Mouse (Mus musculus): ENCODE results near the gene Pakap. TPM values are rescaled to one million over a fixed set of nuclear protein-coding genes. Genes with fewer than 3 reads are reported as not detected.

The Pakap gene
- polyA plus RNA-seq, 1 experiment from 2014 or later: 25.4 TPM

- Histone ChIP-seq H3K27ac (replicated peaks; ENCODE audit: low read depth, low read length) (peak overlapping the region; percentile 84), H3K4me3 (ENCODE audit: low read depth, low read length) (no peak overlapping the region), H3K27me3 (replicated peaks; ENCODE audit: control insufficient read depth, insufficient read depth, low read length) (no peaks in the 10 kb centered on the region), H3K36me3 (ENCODE audit: control insufficient read depth, insufficient read depth, low read length) (no peaks in the 10 kb centered on the region), H3K9me3 (ENCODE audit: control insufficient read depth, low read length) (no peaks in the 10 kb centered on the region), H3K4me1 (ENCODE audit: control insufficient read depth, insufficient read depth, low read length) (peaks cover 34% of the 10 kb centered on the region), H3K4me2 (ENCODE audit: low read depth, low read length) (peak overlapping the region; percentile 42), H3K9ac (ENCODE audit: low read depth, low read length) (peak overlapping the region; percentile 45; the same call in 1 of the 2 replicates)
- peak; percentile 67 for ATAC-seq (ENCODE audit: low read depth)
- 13% methylated on average over 11 of the region's 11 CpGs for WGBS
- peak; percentile 56 for DNase-seq (ENCODE audit: low spot score)
Measured at GRCm38 (mm10) chr4:57821556-57822356, 253.8 kb downstream of the Pakap start.

- Histone ChIP-seq H3K27me3 (replicated peaks; ENCODE audit: control insufficient read depth, insufficient read depth, low read length) (no peaks in the 10 kb centered on the region), H3K4me1 (ENCODE audit: control insufficient read depth, insufficient read depth, low read length) (peaks cover 34% of the 10 kb centered on the region), H3K4me3 (ENCODE audit: low read depth, low read length) (no peak overlapping the region), H3K4me2 (ENCODE audit: low read depth, low read length) (no peak overlapping the region), H3K9me3 (ENCODE audit: control insufficient read depth, low read length) (no peaks in the 10 kb centered on the region), H3K9ac (ENCODE audit: low read depth, low read length) (no peak overlapping the region), H3K27ac (replicated peaks; ENCODE audit: low read depth, low read length) (no peak overlapping the region), H3K36me3 (ENCODE audit: control insufficient read depth, insufficient read depth, low read length) (no peaks in the 10 kb centered on the region)
- DNase-seq (ENCODE audit: low spot score) (no peak), ATAC-seq (ENCODE audit: low read depth) (no peak)
- WGBS: 82% methylated on average over 5 of the region's 5 CpGs
Measured at GRCm38 (mm10) chr4:57822641-57823040, 254.7 kb downstream of the Pakap start.

GRCm38 (mm10) chr4:57824626-57825240, 256.8 kb downstream of the Pakap start:
- Histone ChIP-seq H3K27me3 (replicated peaks; ENCODE audit: control insufficient read depth, insufficient read depth, low read length) (no peaks in the 10 kb centered on the region), H3K9me3 (ENCODE audit: control insufficient read depth, low read length) (no peaks in the 10 kb centered on the region), H3K36me3 (ENCODE audit: control insufficient read depth, insufficient read depth, low read length) (no peaks in the 10 kb centered on the region), H3K4me3 (ENCODE audit: low read depth, low read length) (no peak overlapping the region), H3K4me1 (ENCODE audit: control insufficient read depth, insufficient read depth, low read length) (peaks cover 34% of the 10 kb centered on the region), H3K27ac (replicated peaks; ENCODE audit: low read depth, low read length) (no peak overlapping the region), H3K4me2 (ENCODE audit: low read depth, low read length) (no peak overlapping the region), H3K9ac (ENCODE audit: low read depth, low read length) (no peak overlapping the region)
- 31% methylated on average over 8 of the region's 8 CpGs for WGBS
- DNase-seq (ENCODE audit: low spot score) (peak; percentile 66), ATAC-seq (ENCODE audit: low read depth) (peak; percentile 68)

DNA sequence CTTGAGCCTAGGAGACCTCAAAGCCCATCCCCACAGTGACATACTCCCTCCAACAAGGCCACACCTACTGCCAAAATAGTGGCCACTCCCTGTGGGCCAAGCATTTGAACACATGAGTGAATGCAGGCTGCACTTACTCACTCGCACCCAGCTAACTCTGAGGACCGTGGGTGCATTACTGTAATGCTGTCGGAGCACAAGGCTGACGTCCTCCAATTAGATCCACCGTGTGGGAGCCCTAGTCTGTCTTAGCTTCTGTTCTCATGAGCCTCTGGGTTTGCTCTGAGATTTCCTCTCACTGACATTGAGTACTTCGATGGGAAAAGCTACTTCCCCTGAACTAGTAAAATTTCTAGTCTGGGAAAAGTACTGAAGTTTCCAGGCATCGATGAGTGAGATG, 258.3 kb downstream of the Pakap start:
- H3K9ac ChIP-seq (ENCODE audit: low read depth, low read length): no peak overlapping the region
- no peaks in the 10 kb centered on the region for H3K36me3 ChIP-seq (ENCODE audit: control insufficient read depth, insufficient read depth, low read length)
- H3K4me2 ChIP-seq (ENCODE audit: low read depth, low read length): no peak overlapping the region
- no peak overlapping the region for H3K4me3 ChIP-seq (ENCODE audit: low read depth, low read length)
- no peak for DNase-seq (ENCODE audit: low spot score)
- WGBS: 85% methylated on average over 7 of the region's 7 CpGs
- peaks cover 30% of the 10 kb centered on the region for H3K4me1 ChIP-seq (ENCODE audit: control insufficient read depth, insufficient read depth, low read length)
- ATAC-seq (ENCODE audit: low read depth): no peak
- no peaks in the 10 kb centered on the region for H3K9me3 ChIP-seq (ENCODE audit: control insufficient read depth, low read length)
- no peak overlapping the region for H3K27ac ChIP-seq (replicated peaks; ENCODE audit: low read depth, low read length)
- H3K27me3 ChIP-seq (replicated peaks; ENCODE audit: control insufficient read depth, insufficient read depth, low read length): no peaks in the 10 kb centered on the region

GRCm38 (mm10) chr4:57829131-57829530, 261.2 kb downstream of the Pakap start:
- ATAC-seq (ENCODE audit: low read depth): no peak
- WGBS: 70% methylated on average over 9 of the region's 9 CpGs

GRCm38 (mm10) chr4:57829740-57830139, 261.8 kb downstream of the Pakap start:
- Histone ChIP-seq H3K27me3 (replicated peaks; ENCODE audit: control insufficient read depth, insufficient read depth, low read length) (no peaks in the 10 kb centered on the region), H3K4me2 (ENCODE audit: low read depth, low read length) (no peak overlapping the region), H3K27ac (replicated peaks; ENCODE audit: low read depth, low read length) (no peak overlapping the region), H3K4me3 (ENCODE audit: low read depth, low read length) (no peak overlapping the region), H3K9ac (ENCODE audit: low read depth, low read length) (no peak overlapping the region), H3K36me3 (ENCODE audit: control insufficient read depth, insufficient read depth, low read length) (no peaks in the 10 kb centered on the region), H3K4me1 (ENCODE audit: control insufficient read depth, insufficient read depth, low read length) (peaks cover 15% of the 10 kb centered on the region), H3K9me3 (ENCODE audit: control insufficient read depth, low read length) (no peaks in the 10 kb centered on the region)
- 0 out of 2 replicates have a peak, but pooled peaks have one; percentile 24 for ATAC-seq (ENCODE audit: low read depth)
- WGBS: 63% methylated on average over 3 of the region's 3 CpGs
- no peak for DNase-seq (ENCODE audit: low spot score)

More at GRCm38 (mm10) chr4:57829131-57829530, 261.2 kb downstream of the Pakap start:
- H3K36me3 ChIP-seq (ENCODE audit: control insufficient read depth, insufficient read depth, low read length): no peaks in the 10 kb centered on the region
- DNase-seq (ENCODE audit: low spot score): no peak
- H3K4me1 ChIP-seq (ENCODE audit: control insufficient read depth, insufficient read depth, low read length): peaks cover 21% of the 10 kb centered on the region
- no peak overlapping the region for H3K27ac ChIP-seq (replicated peaks; ENCODE audit: low read depth, low read length)
- H3K9ac ChIP-seq (ENCODE audit: low read depth, low read length): no peak overlapping the region
- no peaks in the 10 kb centered on the region for H3K9me3 ChIP-seq (ENCODE audit: control insufficient read depth, low read length)
- no peak overlapping the region for H3K4me2 ChIP-seq (ENCODE audit: low read depth, low read length)
- H3K4me3 ChIP-seq (ENCODE audit: low read depth, low read length): no peak overlapping the region
- H3K27me3 ChIP-seq (replicated peaks; ENCODE audit: control insufficient read depth, insufficient read depth, low read length): no peaks in the 10 kb centered on the region

- no peaks in the 10 kb centered on the region for H3K9me3 ChIP-seq (ENCODE audit: control insufficient read depth, low read length)
- H3K4me2 ChIP-seq (ENCODE audit: low read depth, low read length): no peak overlapping the region
- H3K9ac ChIP-seq (ENCODE audit: low read depth, low read length): no peak overlapping the region
- H3K27ac ChIP-seq (replicated peaks; ENCODE audit: low read depth, low read length): no peak overlapping the region
- H3K4me3 ChIP-seq (ENCODE audit: low read depth, low read length): no peak overlapping the region
- H3K36me3 ChIP-seq (ENCODE audit: control insufficient read depth, insufficient read depth, low read length): no peaks in the 10 kb centered on the region
- no peak for DNase-seq (ENCODE audit: low spot score)
- no peaks in the 10 kb centered on the region for H3K27me3 ChIP-seq (replicated peaks; ENCODE audit: control insufficient read depth, insufficient read depth, low read length)
- WGBS: 37% methylated on average over 7 of the region's 7 CpGs
- H3K4me1 ChIP-seq (ENCODE audit: control insufficient read depth, insufficient read depth, low read length): peaks cover 10% of the 10 kb centered on the region
- no peak for ATAC-seq (ENCODE audit: low read depth)
Measured at GRCm38 (mm10) chr4:57832318-57832717, 264.3 kb downstream of the Pakap start.

DNA sequence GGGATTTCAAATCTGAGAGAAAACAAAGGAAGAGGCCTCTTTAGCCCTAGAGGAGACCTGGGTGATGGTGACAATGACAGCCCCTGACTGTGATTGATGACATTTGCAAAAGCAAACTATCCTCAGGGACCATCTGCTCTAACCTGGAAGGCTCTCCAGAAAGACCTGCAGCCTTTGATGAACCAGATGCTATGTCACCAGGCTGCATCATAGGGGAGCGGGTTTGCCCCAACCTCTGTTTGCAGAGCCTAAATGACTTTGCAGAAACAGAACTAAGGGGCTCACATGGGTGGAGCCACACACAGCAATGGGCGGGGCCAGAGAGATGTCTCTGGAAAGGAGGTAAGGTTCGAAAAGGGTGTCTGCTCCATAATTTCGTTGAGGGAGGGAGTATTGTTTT, 265.1 kb downstream of the Pakap start:
- no peak overlapping the region for H3K9ac ChIP-seq (ENCODE audit: low read depth, low read length)
- peaks cover 10% of the 10 kb centered on the region for H3K4me1 ChIP-seq (ENCODE audit: control insufficient read depth, insufficient read depth, low read length)
- no peak overlapping the region for H3K4me3 ChIP-seq (ENCODE audit: low read depth, low read length)
- H3K36me3 ChIP-seq (ENCODE audit: control insufficient read depth, insufficient read depth, low read length): no peaks in the 10 kb centered on the region
- 54% methylated on average over 4 of the region's 4 CpGs for WGBS
- no peak overlapping the region for H3K27ac ChIP-seq (replicated peaks; ENCODE audit: low read depth, low read length)
- H3K9me3 ChIP-seq (ENCODE audit: control insufficient read depth, low read length): no peaks in the 10 kb centered on the region
- no peaks in the 10 kb centered on the region for H3K27me3 ChIP-seq (replicated peaks; ENCODE audit: control insufficient read depth, insufficient read depth, low read length)
- no peak for DNase-seq (ENCODE audit: low spot score)
- 0 out of 2 replicates have a peak, but pooled peaks have one; percentile 15 for ATAC-seq (ENCODE audit: low read depth)
- H3K4me2 ChIP-seq (ENCODE audit: low read depth, low read length): no peak overlapping the region
